Mouse (Mus musculus) central nervous system, embryonic 14 days (tissue): Measurements from ENCODE around the gene Gm15262. TPM values are rescaled to one million over a fixed set of nuclear protein-coding genes. Genes with fewer than 3 reads are reported as not detected.

Source experiments
- polyA plus RNA-seq: library from polyadenylated mRNA; depleted of rRNA; stranded (reverse); fragments of >200 nt; gene quantifications from 2 replicates; pipeline ENCODE4 v1.2.3, GENCODE M21; 2012; rRNA removed

The Gm15262 gene
- polyA plus RNA-seq, result not detected in 2 replicates

GRCm38 (mm10) chrX:161287156-161287555, at the start of gene Gm15262:
TSS of gene Gm15262 (plus strand) at chrX:161287456.

Other genes starting within 250 kb of the Gm15262 start
- gene Scml2, start 170.3 kb upstream of the Gm15262 start, polyA plus RNA-seq, result 5.2 and 6.0 TPM in 2 replicates